Mouse (Mus musculus) cortical plate, adult 2 months (tissue): Measurements from ENCODE around the gene Lrp11. TPM values are rescaled to one million over a fixed set of nuclear protein-coding genes. Genes with fewer than 3 reads are reported as not detected.

ENCODE experiments used
- H3K27ac ChIP-seq: fragments of 200-500 bp; 2 replicates; pipeline ENCODE4 v1.5.1; 2012; ENCODE audit warnings: low read length, control low read depth, inconsistent platforms; ENCODE audit not compliant: insufficient read depth
- H3K4me1 ChIP-seq: fragments of 200-500 bp; 2 replicates; pipeline ENCODE4 v1.6.1; 2011; ENCODE audit warnings: low read length; ENCODE audit not compliant: control insufficient read depth, insufficient read depth
- H3K4me3 ChIP-seq: fragments of 200-500 bp; 2 replicates; pipeline ENCODE4 v1.5.1; 2011; ENCODE audit warnings: mild to moderate bottlenecking, low read length, control low read depth; ENCODE audit not compliant: insufficient read depth
- CTCF ChIP-seq: fragments of 200-500 bp; IDR thresholded peaks from 2 replicates; pipeline ENCODE4 v1.5.1; 2011; ENCODE audit warnings: mild to moderate bottlenecking, control low read depth, low read length; ENCODE audit not compliant: insufficient read depth; ENCODE audit errors: extremely low read depth
- POLR2A ChIP-seq: fragments of 200-500 bp; IDR thresholded peaks from 2 replicates; pipeline ENCODE4 v1.6.1; 2011; ENCODE audit warnings: mild to moderate bottlenecking, low read length, control low read depth; ENCODE audit not compliant: insufficient read depth; ENCODE audit errors: extremely low read depth
- polyA plus RNA-seq: library from polyadenylated mRNA; depleted of rRNA; stranded (reverse); fragments of >200 nt; gene quantifications from 2 replicates; pipeline ENCODE4 v1.2.3, GENCODE M21; 2012

Lrp11 gene
- polyA plus RNA-seq, 1 experiment, result 132 TPM

GRCm38 (mm10) chr10:7619821-7620241 is 30.2 kb downstream of the Lrp11 start:
- no peak for TF ChIP-seq CTCF
- no peak for TF ChIP-seq POLR2A
- Histone ChIP-seq H3K27ac (no peak overlapping the region), H3K4me1 (peaks cover 2% of the 10 kb centered on the region; the same call in 1 of the 2 replicates)

GRCm38 (mm10) chr10:7620723-7621122 is 31.1 kb downstream of the Lrp11 start:
- Histone ChIP-seq H3K4me3 (no peak overlapping the region), H3K4me1 (peaks cover 2% of the 10 kb centered on the region; the same call in 1 of the 2 replicates), H3K27ac (no peak overlapping the region)
- TF ChIP-seq POLR2A (no peak), CTCF (no peak)

More at GRCm38 (mm10) chr10:7619821-7620241, 30.2 kb downstream of the Lrp11 start:
- H3K4me3 ChIP-seq, result no peak overlapping the region

DNA sequence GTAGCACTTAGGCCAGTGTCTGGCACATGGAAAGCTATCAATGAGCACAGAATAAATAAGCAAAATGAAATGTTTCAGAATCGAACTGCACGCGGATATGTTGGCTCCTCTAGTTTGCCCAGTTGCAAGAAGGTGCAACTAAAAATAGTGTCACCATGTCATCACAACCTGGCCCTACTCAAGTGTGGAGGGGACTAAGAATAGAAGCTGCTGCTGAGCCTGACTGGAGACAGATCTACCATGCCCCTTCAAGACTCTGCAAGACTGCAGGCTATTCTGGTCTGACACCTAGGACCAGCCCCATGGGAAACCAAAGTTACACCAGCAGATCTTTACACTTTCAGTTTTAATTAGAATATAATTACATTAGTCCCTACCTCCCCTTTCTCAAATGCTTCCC is 32.8 kb downstream of the Lrp11 start:
- no peak for TF ChIP-seq POLR2A
- no peak for TF ChIP-seq CTCF
- no peak overlapping the region for H3K4me3 ChIP-seq
- peaks cover 2% of the 10 kb centered on the region; the same call in 1 of the 2 replicates for H3K4me1 ChIP-seq
- H3K27ac ChIP-seq, result no peak overlapping the region

DNA sequence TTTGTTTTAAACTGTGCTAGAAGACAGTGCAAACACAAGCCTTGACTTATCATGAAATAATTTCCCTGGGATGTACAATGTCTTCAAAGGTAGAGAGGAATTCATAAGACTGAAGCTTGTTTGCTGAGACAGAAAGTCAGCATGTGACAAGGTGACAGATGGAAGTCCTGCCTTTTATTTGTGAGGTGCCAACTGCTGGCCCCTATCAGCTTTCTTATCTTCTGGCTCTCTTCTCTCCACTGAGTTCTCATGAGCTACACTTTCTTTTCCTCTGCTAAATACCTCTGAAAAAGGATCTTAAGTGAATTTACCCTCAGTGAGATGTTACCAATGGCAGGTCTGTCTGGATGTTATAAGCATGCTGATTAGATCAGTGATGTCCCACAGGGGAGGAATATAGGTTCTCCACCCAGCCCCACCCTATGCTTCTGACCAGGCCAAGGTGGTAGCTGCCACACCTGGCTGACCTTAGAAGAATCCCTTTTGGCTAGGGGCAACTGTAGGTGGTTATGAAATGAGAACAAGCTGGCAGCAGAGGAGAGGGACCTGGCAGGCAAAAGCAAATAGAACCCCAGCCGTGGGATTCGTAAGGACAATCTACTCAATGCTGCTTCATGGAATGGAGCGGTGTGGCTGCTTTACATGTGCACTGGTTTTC is 34.4 kb downstream of the Lrp11 start:
- no peak for TF ChIP-seq CTCF
- TF ChIP-seq POLR2A, result no peak
- Histone ChIP-seq H3K4me1 (peaks cover 2% of the 10 kb centered on the region; the same call in 1 of the 2 replicates), H3K27ac (no peak overlapping the region), H3K4me3 (no peak overlapping the region)

- Histone ChIP-seq H3K27ac (no peak overlapping the region), H3K4me3 (no peak overlapping the region), H3K4me1 (no peaks in the 10 kb centered on the region)
- TF ChIP-seq POLR2A (no peak), CTCF (no peak)
These were observed 39.5 kb downstream of the Lrp11 start for GRCm38 (mm10) chr10:7629092-7629491.

DNA sequence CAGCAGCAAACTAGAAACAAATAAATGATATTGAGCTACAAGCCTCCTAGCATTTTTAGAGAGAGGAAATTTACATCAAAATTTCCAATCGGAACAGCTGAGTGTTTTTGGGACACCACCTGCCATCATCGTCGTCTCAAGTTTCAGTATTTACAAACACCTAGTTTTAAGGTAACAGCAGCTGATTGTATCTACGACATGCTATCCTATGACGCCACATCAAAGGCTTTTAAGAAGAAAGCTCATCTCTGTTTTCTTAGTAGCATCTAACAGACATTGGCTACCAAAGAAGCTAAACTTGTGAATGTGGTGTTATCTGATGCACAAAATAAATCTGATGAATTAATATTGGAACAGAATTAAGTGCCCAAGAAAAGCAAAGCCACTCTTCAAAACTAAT is 40.7 kb downstream of the Lrp11 start:
- Histone ChIP-seq H3K4me3 (no peak overlapping the region), H3K4me1 (no peaks in the 10 kb centered on the region), H3K27ac (no peak overlapping the region)
- TF ChIP-seq CTCF (no peak), POLR2A (no peak)

DNA sequence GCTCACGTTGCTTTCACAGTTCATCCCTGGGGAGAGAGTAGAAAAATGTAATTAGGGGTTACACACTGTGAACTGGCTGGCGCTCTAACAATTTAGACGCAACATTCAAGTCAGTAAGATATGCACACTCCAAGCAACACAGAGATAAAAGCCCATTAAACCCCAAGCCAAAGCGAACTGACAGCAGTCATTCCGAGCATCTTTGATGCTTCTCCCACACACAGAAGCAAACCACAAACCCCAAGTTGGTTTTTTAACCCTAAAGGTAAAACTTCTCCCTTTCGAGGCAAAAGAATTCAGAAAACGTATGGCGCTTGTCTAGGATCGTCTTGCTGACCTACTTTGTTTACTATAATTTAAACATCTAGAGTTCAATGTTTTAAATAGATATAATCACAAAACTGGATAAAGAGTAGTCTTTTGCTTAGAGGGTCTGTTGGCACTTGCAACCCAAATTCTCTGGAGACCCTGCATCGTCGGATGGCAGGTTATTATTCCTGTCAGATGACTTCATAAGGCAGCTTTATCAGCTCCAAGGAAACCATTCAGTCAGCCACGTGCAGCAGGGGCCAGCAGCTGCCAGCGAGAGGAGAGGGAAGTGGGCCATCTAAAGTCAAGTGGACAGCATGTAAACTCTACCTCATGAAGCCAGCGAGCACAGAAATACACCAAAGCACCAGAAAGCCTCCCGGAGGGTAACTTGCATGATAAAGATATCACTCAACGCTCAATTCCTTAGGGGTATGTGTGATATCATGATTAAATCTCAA is 41.5 kb downstream of the Lrp11 start:
- no peak overlapping the region for H3K27ac ChIP-seq
- no peak overlapping the region for H3K4me3 ChIP-seq
- H3K4me1 ChIP-seq, result no peaks in the 10 kb centered on the region
- no peak for TF ChIP-seq POLR2A
- TF ChIP-seq CTCF, result no peak

- Histone ChIP-seq H3K4me1 (no peaks in the 10 kb centered on the region; the same call in 1 of the 2 replicates), H3K27ac (no peak overlapping the region), H3K4me3 (no peak overlapping the region)
- TF ChIP-seq CTCF, result no peak
- TF ChIP-seq POLR2A, result no peak
These were observed 50.8 kb downstream of the Lrp11 start for GRCm38 (mm10) chr10:7640366-7640765.

GRCm38 (mm10) chr10:7645911-7646310 is 56.3 kb downstream of the Lrp11 start:
- H3K4me3 ChIP-seq, result no peak overlapping the region
- peaks cover 1% of the 10 kb centered on the region; the same call in 1 of the 2 replicates for H3K4me1 ChIP-seq
- TF ChIP-seq CTCF (no peak), POLR2A (no peak)
- no peak overlapping the region for H3K27ac ChIP-seq
